In genomic region chr5:104108879-104109369, GRCm38 (mm10) we compare ENCODE assay signal across 8 mouse cellular contexts. TPM values are rescaled to one million over a fixed set of nuclear protein-coding genes. Genes with fewer than 3 reads are reported as not detected.
A peak's percentile ranks its signal among the peaks of the same experiment; 100 is the strongest.
DNase-seq lines count a peak whose midpoint lies in the region; ATAC-seq and TF ChIP-seq lines count a peak whose summit lies in the region.

No protein-coding gene starts in this region.

- peak overlapping the region; percentile 39 for H3K4me2 ChIP-seq in heart, embryonic 12.5 days
- peak overlapping the region; percentile 58 for H3K4me2 ChIP-seq in forebrain, embryonic 16.5 days (ENCODE audit: low read length)

- no peaks in the 10 kb centered on the region for H3K9me3 ChIP-seq in heart, embryonic 12.5 days (replicated peaks)
- H3K9me3 ChIP-seq in forebrain, embryonic 16.5 days (ENCODE audit: control insufficient read depth, low read length): no peaks in the 10 kb centered on the region

- intact Hi-C loops in heart, postnatal 25 days (cut with DNase I): no loop called here

- H3K9ac ChIP-seq in heart, embryonic 12.5 days: no peak overlapping the region; the same call in 1 of the 2 replicates
- peak overlapping the region; percentile 51 for H3K9ac ChIP-seq in forebrain, embryonic 16.5 days (replicated peaks; ENCODE audit: low read depth, low read length)

- no peaks in the 10 kb centered on the region for H3K36me3 ChIP-seq in heart, embryonic 12.5 days
- no peaks in the 10 kb centered on the region for H3K36me3 ChIP-seq in forebrain, embryonic 16.5 days (ENCODE audit: control insufficient read depth, insufficient read depth)

- H3K4me3 ChIP-seq in heart, embryonic 12.5 days: 0 out of 2 replicates have a peak overlapping the region, but pooled peaks have one; percentile 9
- peak overlapping the region; percentile 34 for H3K4me3 ChIP-seq in forebrain, embryonic 16.5 days (replicated peaks; ENCODE audit: low read length)

- DNase-seq in heart, postnatal 25 days (ENCODE audit: low spot score): no peak
- DNase-seq in brain, embryonic 14.5 days (ENCODE audit: low read depth): peak; percentile 90
- DNase-seq in layer of hippocampus, postnatal 36 days: peak; percentile 45 to 59
- DNase-seq in naive thymus-derived CD4-positive, alpha-beta T cell, adult 2 months (ENCODE audit: low read depth): peak; percentile 3
- DNase-seq in B cell, adult 2 months: no peak

- peaks cover 68% of the 10 kb centered on the region for H3K4me1 ChIP-seq in heart, embryonic 12.5 days (replicated peaks)
- H3K4me1 ChIP-seq in forebrain, embryonic 16.5 days (replicated peaks; ENCODE audit: control insufficient read depth, insufficient read depth, low read length): peaks cover 53% of the 10 kb centered on the region

- no peak for TF ChIP-seq CTCF in brain, embryonic 14.5 days (IDR thresholded peaks at IDR 0.05; ENCODE audit: borderline replicate concordance, extremely low read depth, insufficient read depth, insufficient read length)

- H3K27ac ChIP-seq in heart, embryonic 12.5 days (ENCODE audit: poor library complexity, severe bottlenecking): peak overlapping the region; percentile 76
- H3K27ac ChIP-seq in forebrain, embryonic 16.5 days (ENCODE audit: low read length): peak overlapping the region; percentile 52

- 31% methylated on average over 18 of the region's 18 CpGs for WGBS in heart, embryonic 12.5 days
- 3% methylated on average over 18 of the region's 18 CpGs for WGBS in forebrain, embryonic 16.5 days

- no peaks in the 10 kb centered on the region for H3K27me3 ChIP-seq in heart, embryonic 12.5 days (replicated peaks)
- H3K27me3 ChIP-seq in forebrain, embryonic 16.5 days (replicated peaks; ENCODE audit: control insufficient read depth, insufficient read depth, low read length): no peaks in the 10 kb centered on the region

- ATAC-seq in heart, embryonic 12.5 days (ENCODE audit: insufficient number of reproducible peaks, low FRiP score): no peak
- ATAC-seq in forebrain, embryonic 16.5 days: peak; percentile 34
- ATAC-seq in erythroblast, adult 5-6 weeks (replicated peaks; ENCODE audit: low FRiP score, poor library complexity, severe bottlenecking): no peak

- TF ChIP-seq POLR2A in brain, embryonic 14.5 days (IDR thresholded peaks at IDR 0.05; ENCODE audit: borderline replicate concordance, extremely low read depth, insufficient read depth, insufficient read length, poor library complexity, severe bottlenecking): no peak

RNA-seq across cellular contexts. Expression of gene Sparcl1, which starts 4.6 kb away (rescaled TPM):
- polyA plus RNA-seq in heart, embryonic 12.5 days (2016; fragmentation: Nextera tagmentation; extraction: Ambion mirVana): 21.2 and 25.4 TPM in 2 replicates
- 100 to 1,000 TPM; 191 to 258 TPM for total RNA-seq in heart, postnatal 25 days (2021)
- polyA plus RNA-seq in brain, embryonic 14.5 days (2012; rRNA removed): 75.9 and 150 TPM in 2 replicates
- 110 and 137 TPM in 2 replicates for polyA plus RNA-seq in forebrain, embryonic 16.5 days (2015; fragmentation: Nextera tagmentation; extraction: Ambion mirVana)
- total RNA-seq in layer of hippocampus, postnatal 36 days (2021): 1,000 to 10,000 TPM; 1,408 to 1,415 TPM
- not detected in 2 replicates for total RNA-seq in erythroblast, adult 5-6 weeks (2015; ENCODE audit: low replicate concordance)
- 0.85 TPM in 1 of 2 replicates, not detected in the other for total RNA-seq in erythroblast, adult 5-6 weeks (2017; ENCODE audit: low replicate concordance)

RNA-seq across cellular contexts. Expression of gene Gm17660, which starts 31.5 kb away (rescaled TPM):
- not detected in 2 replicates for polyA plus RNA-seq in heart, embryonic 12.5 days (2016; fragmentation: Nextera tagmentation; extraction: Ambion mirVana)
- not detected for total RNA-seq in heart, postnatal 25 days (2021)
- polyA plus RNA-seq in brain, embryonic 14.5 days (2012; rRNA removed): not detected in 2 replicates
- polyA plus RNA-seq in forebrain, embryonic 16.5 days (2015; fragmentation: Nextera tagmentation; extraction: Ambion mirVana): not detected in 2 replicates
- total RNA-seq in layer of hippocampus, postnatal 36 days (2021): not detected
- not detected in 2 replicates for total RNA-seq in erythroblast, adult 5-6 weeks (2015; ENCODE audit: low replicate concordance)
- not detected in 2 replicates for total RNA-seq in erythroblast, adult 5-6 weeks (2017; ENCODE audit: low replicate concordance)

Comparison
In these comparisons a context has a peak if more than half of its experiments do, and no peak if none do; other contexts are left out.
1. DNase-seq: peak in brain, embryonic 14.5 days (single experiment), layer of hippocampus, postnatal 36 days (2 of 2) and naive thymus-derived CD4-positive, alpha-beta T cell, adult 2 months (single experiment); none in heart, postnatal 25 days (single experiment) and B cell, adult 2 months (0 of 2).
2. RNA of gene Sparcl1, which starts 4.6 kb away (total RNA-seq): 1,408 to 1,415 TPM in layer of hippocampus, postnatal 36 days and 191 to 258 TPM in heart, postnatal 25 days; 0.85 TPM in erythroblast, adult 5-6 weeks; every median in the first group is over 100 times any median in the second.